Mouse (Mus musculus): ENCODE data around the gene Trim46. TPM values are rescaled to one million over a fixed set of nuclear protein-coding genes. Genes with fewer than 3 reads are reported as not detected.

The Trim46 gene
- polyA plus RNA-seq, 1 experiment from 2014 or later: 4.9 TPM

DNA sequence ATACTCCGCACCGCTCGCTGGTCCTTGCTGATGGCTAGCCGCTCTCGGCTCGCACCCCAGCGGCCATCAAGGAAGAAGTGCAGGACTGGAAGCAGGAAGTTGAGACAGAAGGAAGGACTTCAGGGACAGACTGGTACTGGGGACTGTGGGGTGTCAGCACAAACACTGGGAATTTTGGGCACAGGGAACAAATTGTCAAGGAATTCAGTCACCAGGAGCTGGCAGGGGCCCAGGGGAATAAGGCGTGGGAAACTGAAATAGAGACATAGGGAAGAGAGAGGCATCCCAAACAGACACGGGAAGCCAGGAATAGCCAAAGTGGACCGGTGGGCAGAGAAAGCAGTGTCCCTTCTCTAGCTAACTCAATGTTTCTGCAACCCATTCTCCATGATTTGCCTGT lies 9.6 kb downstream of the Trim46 start:
- H3K9me3 ChIP-seq (ENCODE audit: control insufficient read depth, low read depth, low read length): no peaks in the 10 kb centered on the region
- H3K4me1 ChIP-seq (ENCODE audit: control insufficient read depth, insufficient read depth, low read length): no peaks in the 10 kb centered on the region; the same call in 1 of the 2 replicates
- no peak overlapping the region for H3K9ac ChIP-seq (replicated peaks; ENCODE audit: low read depth, low read length)
- H3K27me3 ChIP-seq (ENCODE audit: control insufficient read depth, insufficient read depth, low read length): no peaks in the 10 kb centered on the region
- no peak for ATAC-seq (ENCODE audit: insufficient number of reproducible peaks, insufficient read depth, low FRiP score, low read depth)
- WGBS: 87% methylated on average over 10 of the region's 10 CpGs
- H3K27ac ChIP-seq (ENCODE audit: low read length): no peak overlapping the region
- no peak overlapping the region for H3K4me2 ChIP-seq (replicated peaks; ENCODE audit: low read depth, low read length)
- H3K4me3 ChIP-seq (ENCODE audit: low read depth, low read length): no peak overlapping the region
- no peaks in the 10 kb centered on the region for H3K36me3 ChIP-seq (ENCODE audit: control insufficient read depth, insufficient read depth, low read length)

DNA sequence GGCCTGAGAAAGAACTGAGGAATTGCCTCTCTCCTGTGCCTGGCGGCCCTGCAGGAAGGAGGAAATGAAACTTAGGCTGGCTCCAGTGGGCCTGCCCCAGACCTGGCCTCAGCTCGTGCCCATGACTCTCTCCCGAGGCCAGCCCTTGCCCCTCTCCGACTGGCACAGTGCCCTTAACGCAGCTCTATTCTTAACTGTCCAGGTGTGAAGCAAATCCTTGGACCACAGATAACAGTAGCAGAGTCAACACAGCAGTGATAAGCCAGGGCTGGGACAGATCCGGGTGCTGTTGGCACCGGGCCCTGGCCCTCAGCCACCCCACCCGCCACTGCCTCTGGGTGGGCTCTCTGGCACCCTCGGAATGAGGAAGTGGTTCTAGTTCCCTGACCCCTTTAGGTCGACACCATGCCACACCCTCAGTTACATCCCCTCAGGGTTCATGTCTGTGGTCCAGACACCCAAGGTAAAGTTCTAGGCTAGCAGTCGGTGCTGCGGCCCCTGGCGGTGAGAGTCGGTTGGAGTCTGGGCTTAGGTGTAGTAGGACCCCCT lies 12.5 kb downstream of the Trim46 start:
- Histone ChIP-seq H3K36me3 (ENCODE audit: control insufficient read depth, insufficient read depth, low read length) (no peaks in the 10 kb centered on the region), H3K27me3 (ENCODE audit: control insufficient read depth, insufficient read depth, low read length) (no peaks in the 10 kb centered on the region), H3K9ac (replicated peaks; ENCODE audit: low read depth, low read length) (no peak overlapping the region), H3K4me2 (replicated peaks; ENCODE audit: low read depth, low read length) (no peak overlapping the region), H3K27ac (ENCODE audit: low read length) (peak overlapping the region; percentile 70; the same call in 1 of the 2 replicates), H3K4me1 (ENCODE audit: control insufficient read depth, insufficient read depth, low read length) (no peaks in the 10 kb centered on the region; the same call in 1 of the 2 replicates), H3K9me3 (ENCODE audit: control insufficient read depth, low read depth, low read length) (no peaks in the 10 kb centered on the region), H3K4me3 (ENCODE audit: low read depth, low read length) (no peak overlapping the region)
- peak; percentile 62 for ATAC-seq (ENCODE audit: insufficient number of reproducible peaks, insufficient read depth, low FRiP score, low read depth)
- 67% methylated on average over 14 of the region's 14 CpGs for WGBS

DNA sequence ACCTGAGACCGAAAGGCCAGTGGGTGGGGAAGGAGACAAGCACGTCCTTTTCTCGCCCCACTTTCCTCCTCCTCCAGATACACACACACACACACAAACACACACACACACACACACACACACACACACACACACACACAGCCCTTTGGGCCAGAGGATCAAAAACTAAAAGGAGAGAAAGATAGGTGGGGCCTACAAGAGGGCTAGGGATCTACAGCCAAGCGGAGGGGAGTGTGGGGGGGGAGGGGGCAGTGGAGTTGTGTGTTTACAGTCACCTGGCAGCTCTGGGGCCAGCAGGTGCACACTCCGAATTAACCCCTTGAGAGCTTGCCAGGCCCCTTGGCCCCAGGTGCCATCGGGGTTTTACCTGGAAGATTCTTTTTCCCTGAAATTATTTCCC lies 13.5 kb downstream of the Trim46 start:
- Histone ChIP-seq H3K36me3 (ENCODE audit: control insufficient read depth, insufficient read depth, low read length) (no peaks in the 10 kb centered on the region), H3K9me3 (ENCODE audit: control insufficient read depth, low read depth, low read length) (no peaks in the 10 kb centered on the region), H3K27me3 (ENCODE audit: control insufficient read depth, insufficient read depth, low read length) (no peaks in the 10 kb centered on the region), H3K4me3 (ENCODE audit: low read depth, low read length) (no peak overlapping the region), H3K4me2 (replicated peaks; ENCODE audit: low read depth, low read length) (no peak overlapping the region), H3K27ac (ENCODE audit: low read length) (peak overlapping the region; percentile 70; the same call in 1 of the 2 replicates), H3K9ac (replicated peaks; ENCODE audit: low read depth, low read length) (no peak overlapping the region), H3K4me1 (ENCODE audit: control insufficient read depth, insufficient read depth, low read length) (peaks cover 4% of the 10 kb centered on the region; the same call in 1 of the 2 replicates)
- 52% methylated on average over 6 of the region's 6 CpGs for WGBS
- ATAC-seq (ENCODE audit: insufficient number of reproducible peaks, insufficient read depth, low FRiP score, low read depth): peak; percentile 25; the same call in 1 of the 2 replicates

DNA sequence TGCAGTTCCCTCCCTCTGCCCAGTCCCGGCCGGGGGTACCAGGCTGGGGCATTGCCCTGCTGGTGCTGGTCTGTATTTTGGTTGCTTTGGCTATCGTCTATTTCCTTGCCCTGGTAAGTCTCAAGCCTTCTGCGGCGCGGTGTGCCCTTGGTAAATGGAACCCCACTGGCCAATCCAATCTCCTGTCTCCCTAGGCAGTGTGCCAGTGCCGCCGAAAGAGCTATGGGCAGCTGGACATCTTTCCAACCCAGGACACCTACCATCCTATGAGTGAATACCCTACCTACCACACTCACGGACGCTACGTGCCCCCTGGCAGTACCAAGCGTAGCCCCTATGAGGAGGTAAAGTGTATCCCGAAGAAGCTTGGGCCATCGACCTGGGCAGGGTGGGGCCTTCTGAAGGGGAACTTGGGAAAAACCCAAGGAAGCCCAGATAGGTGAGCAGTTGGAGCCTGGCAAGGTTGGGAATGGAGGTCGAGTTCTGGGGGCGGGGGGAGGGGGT lies 14.3 kb downstream of the Trim46 start:
- Histone ChIP-seq H3K4me2 (replicated peaks; ENCODE audit: low read depth, low read length) (peak overlapping the region; percentile 25), H3K4me1 (ENCODE audit: control insufficient read depth, insufficient read depth, low read length) (peaks cover 8% of the 10 kb centered on the region; the same call in 1 of the 2 replicates), H3K9ac (replicated peaks; ENCODE audit: low read depth, low read length) (no peak overlapping the region), H3K36me3 (ENCODE audit: control insufficient read depth, insufficient read depth, low read length) (no peaks in the 10 kb centered on the region), H3K27ac (ENCODE audit: low read length) (no peak overlapping the region), H3K4me3 (ENCODE audit: low read depth, low read length) (peak overlapping the region; percentile 1; the same call in 1 of the 2 replicates), H3K27me3 (ENCODE audit: control insufficient read depth, insufficient read depth, low read length) (no peaks in the 10 kb centered on the region), H3K9me3 (ENCODE audit: control insufficient read depth, low read depth, low read length) (no peaks in the 10 kb centered on the region)
- no peak for ATAC-seq (ENCODE audit: insufficient number of reproducible peaks, insufficient read depth, low FRiP score, low read depth)
- WGBS: 73% methylated on average over 16 of the region's 16 CpGs

DNA sequence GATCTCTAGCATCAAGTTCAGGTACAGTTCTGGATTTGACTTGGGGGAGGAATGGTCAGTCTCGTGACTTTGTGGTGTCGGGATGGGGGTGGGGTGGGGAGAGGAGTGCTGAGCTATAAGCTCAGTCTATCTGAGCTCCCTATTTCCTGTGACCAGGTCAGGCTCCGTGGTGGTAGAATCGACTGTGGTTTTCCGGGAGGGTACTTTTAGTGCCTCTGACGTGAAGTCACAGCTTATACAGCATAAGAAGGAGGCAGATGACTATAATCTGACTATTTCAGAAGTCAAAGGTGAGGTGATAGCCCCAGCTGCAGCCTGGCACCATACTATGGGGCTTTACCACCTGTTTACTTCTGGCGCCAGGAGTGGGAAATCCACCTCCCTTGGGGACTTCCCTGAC lies 14.8 kb downstream of the Trim46 start:
- Histone ChIP-seq H3K9me3 (ENCODE audit: control insufficient read depth, low read depth, low read length) (no peaks in the 10 kb centered on the region), H3K27me3 (ENCODE audit: control insufficient read depth, insufficient read depth, low read length) (no peaks in the 10 kb centered on the region), H3K4me3 (ENCODE audit: low read depth, low read length) (peak overlapping the region; percentile 1; the same call in 1 of the 2 replicates), H3K27ac (ENCODE audit: low read length) (no peak overlapping the region), H3K9ac (replicated peaks; ENCODE audit: low read depth, low read length) (no peak overlapping the region), H3K4me1 (ENCODE audit: control insufficient read depth, insufficient read depth, low read length) (peaks cover 13% of the 10 kb centered on the region), H3K36me3 (ENCODE audit: control insufficient read depth, insufficient read depth, low read length) (no peaks in the 10 kb centered on the region), H3K4me2 (replicated peaks; ENCODE audit: low read depth, low read length) (peak overlapping the region; percentile 25)
- WGBS: 60% methylated on average over 7 of the region's 7 CpGs
- no peak for ATAC-seq (ENCODE audit: insufficient number of reproducible peaks, insufficient read depth, low FRiP score, low read depth)

DNA sequence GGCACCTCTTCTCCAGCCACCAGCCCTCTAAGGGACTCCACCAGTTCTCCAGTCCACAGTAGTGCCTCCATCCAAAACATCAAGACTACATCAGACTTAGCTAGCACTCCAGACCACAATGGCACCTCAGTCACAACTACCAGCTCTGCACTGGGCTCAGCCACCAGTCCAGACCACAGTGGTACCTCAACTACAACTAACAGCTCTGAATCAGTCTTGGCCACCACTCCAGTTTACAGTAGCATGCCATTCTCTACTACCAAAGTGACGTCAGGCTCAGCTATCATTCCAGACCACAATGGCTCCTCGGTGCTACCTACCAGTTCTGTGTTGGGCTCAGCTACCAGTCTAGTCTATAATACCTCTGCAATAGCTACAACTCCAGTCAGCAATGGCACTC lies 15.5 kb downstream of the Trim46 start:
- WGBS: 81% methylated on average over 2 of the region's 2 CpGs
- Histone ChIP-seq H3K27ac (ENCODE audit: low read length) (no peak overlapping the region), H3K9ac (replicated peaks; ENCODE audit: low read depth, low read length) (no peak overlapping the region), H3K4me3 (ENCODE audit: low read depth, low read length) (no peak overlapping the region), H3K4me2 (replicated peaks; ENCODE audit: low read depth, low read length) (peak overlapping the region; percentile 25; the same call in 1 of the 2 replicates), H3K4me1 (ENCODE audit: control insufficient read depth, insufficient read depth, low read length) (peaks cover 19% of the 10 kb centered on the region), H3K36me3 (ENCODE audit: control insufficient read depth, insufficient read depth, low read length) (no peaks in the 10 kb centered on the region), H3K9me3 (ENCODE audit: control insufficient read depth, low read depth, low read length) (no peaks in the 10 kb centered on the region), H3K27me3 (ENCODE audit: control insufficient read depth, insufficient read depth, low read length) (no peaks in the 10 kb centered on the region)
- no peak for ATAC-seq (ENCODE audit: insufficient number of reproducible peaks, insufficient read depth, low FRiP score, low read depth)

DNA sequence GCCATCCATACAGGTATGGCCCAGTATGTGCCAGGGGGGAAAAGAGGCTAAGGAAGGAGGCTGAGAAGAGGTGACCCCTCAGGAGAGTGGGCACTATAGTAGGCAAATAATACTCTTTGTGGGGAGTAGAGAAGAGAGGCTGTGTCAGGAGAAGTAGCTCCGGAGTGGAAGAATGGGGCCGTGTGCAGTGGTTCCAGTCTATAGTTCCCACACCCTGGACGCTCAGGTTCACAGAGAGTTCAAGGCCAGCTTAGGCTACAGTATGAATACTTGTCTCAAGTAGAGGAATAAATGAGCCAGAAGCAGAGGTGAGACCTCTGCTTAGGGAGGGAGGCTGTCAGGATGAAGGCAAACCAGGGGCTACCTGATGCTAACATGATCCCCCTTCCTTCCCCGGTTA lies 16.8 kb downstream of the Trim46 start:
- 46% methylated on average over 4 of the region's 4 CpGs for WGBS
- Histone ChIP-seq H3K4me3 (ENCODE audit: low read depth, low read length) (peak overlapping the region; percentile 35; the same call in 1 of the 2 replicates), H3K9me3 (ENCODE audit: control insufficient read depth, low read depth, low read length) (no peaks in the 10 kb centered on the region), H3K36me3 (ENCODE audit: control insufficient read depth, insufficient read depth, low read length) (no peaks in the 10 kb centered on the region), H3K4me2 (replicated peaks; ENCODE audit: low read depth, low read length) (peak overlapping the region; percentile 86), H3K9ac (replicated peaks; ENCODE audit: low read depth, low read length) (no peak overlapping the region), H3K27me3 (ENCODE audit: control insufficient read depth, insufficient read depth, low read length) (no peaks in the 10 kb centered on the region), H3K4me1 (ENCODE audit: control insufficient read depth, insufficient read depth, low read length) (peaks cover 19% of the 10 kb centered on the region), H3K27ac (ENCODE audit: low read length) (peak overlapping the region; percentile 77; the same call in 1 of the 2 replicates)
- ATAC-seq (ENCODE audit: insufficient number of reproducible peaks, insufficient read depth, low FRiP score, low read depth): no peak

DNA sequence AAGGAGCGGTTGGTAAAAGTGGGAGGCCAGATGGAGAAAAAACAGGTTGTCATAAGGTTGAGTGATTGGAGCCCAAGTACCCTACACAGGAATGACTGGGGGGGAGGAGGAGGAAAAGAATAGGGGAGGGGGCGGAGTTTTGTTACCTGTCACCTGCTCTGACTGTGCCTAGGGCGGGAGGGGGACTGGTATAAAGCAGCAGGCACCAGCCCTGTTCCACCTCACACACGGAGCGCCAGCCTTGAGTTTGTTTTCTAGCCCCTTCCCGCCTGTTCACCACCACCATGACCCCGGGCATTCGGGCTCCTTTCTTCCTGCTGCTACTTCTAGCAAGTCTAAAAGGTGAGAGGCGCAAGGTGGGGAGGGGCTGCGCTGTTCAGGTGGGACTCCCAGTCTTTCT lies 17.3 kb downstream of the Trim46 start, which contains the start of gene Muc1:
TSS of gene Muc1 (plus strand) at position 222 of the 400 bp plus-strand sequence.
- H3K27ac ChIP-seq (ENCODE audit: low read length): peak within 1 kb of the TSS; percentile 77; the same call in 1 of the 2 replicates
- ATAC-seq (ENCODE audit: insufficient number of reproducible peaks, insufficient read depth, low FRiP score, low read depth): peak; percentile 30; the same call in 1 of the 2 replicates
- H3K4me3 ChIP-seq (ENCODE audit: low read depth, low read length): peak within 1 kb of the TSS; percentile 35
- H3K4me2 ChIP-seq (replicated peaks; ENCODE audit: low read depth, low read length): peak within 1 kb of the TSS; percentile 86
- no peaks in the 10 kb centered on the region for H3K27me3 ChIP-seq (ENCODE audit: control insufficient read depth, insufficient read depth, low read length)
- no peak within 1 kb of the TSS; the same call in 1 of the 2 replicates for H3K9ac ChIP-seq (replicated peaks; ENCODE audit: low read depth, low read length)
- no peaks in the 10 kb centered on the region for H3K36me3 ChIP-seq (ENCODE audit: control insufficient read depth, insufficient read depth, low read length)
- peaks cover 19% of the 10 kb centered on the region for H3K4me1 ChIP-seq (ENCODE audit: control insufficient read depth, insufficient read depth, low read length)
- no peaks in the 10 kb centered on the region for H3K9me3 ChIP-seq (ENCODE audit: control insufficient read depth, low read depth, low read length)
- WGBS: 20% methylated on average over 10 of the region's 10 CpGs
